Mouse (Mus musculus): ENCODE measurements around the gene Olfr71.

Gene Olfr71

DNA sequence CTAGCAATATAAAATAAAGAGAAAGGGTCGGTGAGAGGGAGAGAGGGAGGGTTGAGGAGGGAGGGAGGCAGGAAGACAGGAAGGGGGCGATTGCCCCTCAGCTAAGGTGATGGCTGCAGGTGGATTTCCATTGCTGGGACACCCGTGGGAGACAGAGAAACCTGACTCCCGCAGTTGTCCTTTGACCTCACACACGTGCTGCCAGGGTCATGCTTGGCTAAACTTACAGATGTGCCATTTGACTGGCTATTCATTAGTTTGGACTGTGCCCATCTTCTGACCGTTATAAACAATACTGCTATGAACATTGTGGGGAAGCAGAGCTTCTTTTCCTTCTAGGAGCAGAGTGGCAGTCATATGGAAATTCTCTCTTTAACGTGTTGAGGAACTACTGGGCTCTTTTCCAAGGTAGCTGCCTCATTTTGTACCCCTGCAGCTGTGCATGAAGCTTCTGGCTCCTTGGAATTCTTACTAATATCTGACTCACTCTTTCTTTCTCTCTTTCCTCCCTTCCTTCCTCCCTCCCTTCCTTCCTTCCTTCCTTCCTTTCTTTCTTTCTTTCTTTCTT lies 3.7 kb upstream of the Olfr71 start:
- peak; percentile 79 for DNase-seq (ENCODE audit: low read depth, low spot score)

DNA sequence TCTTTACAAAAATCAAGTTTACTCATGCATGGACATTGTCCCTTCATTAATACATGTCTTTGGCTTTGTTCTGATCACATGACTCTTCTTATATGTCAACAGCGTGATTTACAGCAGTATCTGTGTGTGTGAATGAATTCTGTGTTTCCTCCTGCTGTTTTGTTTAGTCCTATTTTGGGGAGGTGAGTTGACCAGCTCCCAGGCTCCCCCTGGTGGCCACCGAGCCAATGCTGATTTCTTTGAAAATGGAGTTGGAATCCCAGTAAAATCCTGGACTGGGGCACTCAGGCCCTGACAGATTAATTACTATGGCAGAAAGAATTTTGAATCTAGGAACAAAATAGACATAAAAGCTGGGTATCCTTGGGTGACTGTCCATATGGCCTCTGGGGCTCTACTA lies 1.8 kb upstream of the Olfr71 start:
- peak; percentile 81 for DNase-seq (ENCODE audit: low read depth, low spot score)

GRCm38 (mm10) chr4:43705991-43706390 lies 4.1 kb downstream of the Olfr71 start:
- DNase-seq (ENCODE audit: low read depth, low spot score) = no peak

DNA sequence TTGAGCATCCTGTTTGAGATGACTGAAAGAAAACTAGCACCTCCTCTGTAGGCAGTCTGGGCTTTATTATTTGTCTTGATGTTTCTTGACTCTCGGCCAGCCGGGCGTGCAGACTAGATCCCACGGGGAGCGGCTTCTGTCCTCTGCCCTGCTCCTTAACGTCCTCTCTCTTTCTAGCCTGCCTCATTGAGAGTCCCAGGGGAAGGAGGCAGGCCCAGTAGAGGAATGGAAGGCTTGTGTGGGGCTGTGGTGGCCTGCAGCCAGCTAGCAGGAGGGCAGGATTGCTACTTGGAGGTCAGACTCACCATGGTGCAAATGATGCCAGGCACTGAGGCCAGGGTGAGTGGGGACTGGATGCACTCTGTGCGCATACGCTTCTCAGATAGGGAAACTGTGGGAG lies 6.2 kb downstream of the Olfr71 start:
- DNase-seq (ENCODE audit: low read depth, low spot score) = no peak

DNA sequence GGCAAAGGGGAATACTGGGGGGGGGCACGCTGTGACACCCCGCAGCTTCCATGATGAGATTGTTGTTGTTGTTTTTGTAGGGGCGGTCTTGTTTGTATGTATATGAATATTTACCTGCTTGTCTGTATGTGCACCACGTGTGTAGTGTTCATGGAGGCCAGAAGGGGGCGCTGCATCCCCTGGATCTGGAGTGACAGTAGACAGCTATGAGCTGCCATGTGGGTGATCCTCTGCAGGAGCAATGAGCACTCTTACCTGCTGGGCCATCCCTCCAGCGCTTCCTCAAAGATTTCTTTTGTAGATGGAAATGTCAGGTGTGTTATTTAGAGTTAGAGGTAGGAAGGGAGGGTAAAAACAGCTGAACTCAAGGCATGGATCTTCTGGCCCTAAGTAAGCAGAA lies 6.6 kb downstream of the Olfr71 start:
- DNase-seq (ENCODE audit: low read depth, low spot score) = no peak

GRCm38 (mm10) chr4:43700707-43701106 lies 9.3 kb downstream of the Olfr71 start, which contains the start of gene Olfr70:
Gene Olfr70, minus strand, starts transcription at chr4:43700807.
- no peak for DNase-seq (ENCODE audit: low read depth, low spot score)

- DNase-seq (ENCODE audit: low read depth, low spot score) = peak; percentile 50
Measured at GRCm38 (mm10) chr4:43696561-43696960, 13.5 kb downstream of the Olfr71 start.

- DNase-seq (ENCODE audit: low read depth, low spot score) = no peak
Measured at GRCm38 (mm10) chr4:43695249-43695671, 14.8 kb downstream of the Olfr71 start.

- no peak for DNase-seq (ENCODE audit: low read depth, low spot score)
Measured at GRCm38 (mm10) chr4:43694439-43695248, 15.4 kb downstream of the Olfr71 start.

DNA sequence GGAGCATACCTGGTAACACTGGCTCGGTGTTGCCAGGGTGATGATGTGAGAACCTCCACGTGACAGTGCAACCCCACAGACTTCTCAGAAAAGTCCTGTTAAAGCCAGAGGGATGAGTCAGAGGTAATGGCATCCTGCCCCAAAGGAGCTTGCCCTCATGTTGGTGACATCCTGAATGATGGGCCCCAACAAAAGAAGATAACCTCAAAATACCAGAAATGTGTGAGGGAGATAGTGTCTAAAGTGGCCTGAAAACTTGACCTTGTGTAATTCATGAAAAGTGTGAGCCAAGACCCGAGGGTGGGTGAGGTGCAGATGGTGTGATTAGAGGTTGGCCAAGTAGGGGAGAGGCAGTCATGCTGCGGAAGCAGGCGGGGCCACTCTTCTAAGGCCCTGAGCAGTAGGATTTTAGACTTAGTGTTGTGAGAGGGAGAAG lies 16.2 kb downstream of the Olfr71 start:
- DNase-seq (ENCODE audit: low read depth, low spot score) = peak; percentile 83

DNA sequence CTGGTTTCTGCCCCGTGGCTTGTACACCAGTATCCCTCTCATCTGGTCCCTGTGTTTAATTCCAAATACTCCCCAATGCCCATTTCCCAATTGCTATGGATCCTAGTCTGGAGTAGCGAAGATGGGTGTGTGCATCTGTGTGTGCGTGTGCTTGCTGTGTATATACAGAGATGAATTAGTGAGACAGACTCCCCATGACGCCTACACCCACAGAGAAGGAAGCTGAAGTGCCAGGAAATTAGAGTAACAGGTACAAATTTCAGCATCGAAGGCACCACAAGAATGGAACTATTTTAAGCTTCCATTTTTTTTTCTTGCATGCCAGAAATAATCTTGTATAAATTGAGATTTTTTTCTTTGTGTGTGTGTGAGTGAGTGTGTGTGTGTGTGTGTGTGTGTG lies 19.0 kb downstream of the Olfr71 start:
- no peak for DNase-seq (ENCODE audit: low read depth, low spot score)

- no peak for DNase-seq (ENCODE audit: low read depth, low spot score)
Measured at GRCm38 (mm10) chr4:43690021-43690420, 20.0 kb downstream of the Olfr71 start.

- peak; percentile 73 for DNase-seq (ENCODE audit: low read depth, low spot score)
Measured at GRCm38 (mm10) chr4:43679416-43680043, 30.5 kb downstream of the Olfr71 start.

- DNase-seq (ENCODE audit: low read depth, low spot score) = no peak
Measured at GRCm38 (mm10) chr4:43678541-43678940, 31.5 kb downstream of the Olfr71 start.

- no peak for DNase-seq (ENCODE audit: low read depth, low spot score)
Measured at GRCm38 (mm10) chr4:43675608-43676007, 34.4 kb downstream of the Olfr71 start.

DNA sequence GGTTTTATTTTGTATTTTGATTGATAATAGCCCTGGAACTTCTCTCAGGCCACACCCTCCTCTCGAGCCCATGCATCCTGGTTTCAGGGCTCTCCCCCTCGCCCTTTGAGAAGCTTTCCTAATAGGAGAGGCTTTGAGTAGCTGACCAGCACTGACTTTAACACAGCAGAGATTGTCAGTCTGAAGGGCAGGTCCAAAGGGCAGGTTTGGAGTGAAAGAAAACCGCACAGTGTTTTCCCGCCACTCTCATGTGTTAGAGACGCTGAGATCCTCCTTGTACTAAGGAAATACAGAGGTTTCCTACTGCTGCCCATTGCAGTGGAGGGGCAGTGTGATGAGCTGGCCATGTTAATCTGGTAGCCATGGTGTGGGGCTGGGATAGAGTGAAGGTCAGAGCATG lies 35.1 kb downstream of the Olfr71 start:
- no peak for DNase-seq (ENCODE audit: low read depth, low spot score)

DNA sequence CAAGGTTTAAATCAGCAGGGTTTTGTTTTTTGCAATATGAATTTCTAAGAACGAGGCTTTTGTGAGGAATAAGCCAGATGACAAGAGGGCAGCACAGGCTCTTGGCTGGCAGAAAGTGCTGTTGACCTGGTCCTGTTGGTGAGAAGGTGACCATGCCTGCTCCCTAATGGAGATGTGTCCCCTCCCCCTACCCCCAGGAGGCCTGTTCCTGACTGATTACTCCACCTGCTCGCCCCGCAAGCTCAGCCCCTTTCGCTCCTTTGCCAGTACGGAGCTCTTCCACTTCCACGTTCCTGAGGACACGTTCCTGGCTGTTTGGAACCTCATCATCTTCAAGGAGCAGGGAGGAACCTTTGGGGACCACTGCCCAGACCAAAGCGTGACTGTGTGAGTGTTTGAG lies 36.4 kb downstream of the Olfr71 start:
- no peak for DNase-seq (ENCODE audit: low read depth, low spot score)

DNA sequence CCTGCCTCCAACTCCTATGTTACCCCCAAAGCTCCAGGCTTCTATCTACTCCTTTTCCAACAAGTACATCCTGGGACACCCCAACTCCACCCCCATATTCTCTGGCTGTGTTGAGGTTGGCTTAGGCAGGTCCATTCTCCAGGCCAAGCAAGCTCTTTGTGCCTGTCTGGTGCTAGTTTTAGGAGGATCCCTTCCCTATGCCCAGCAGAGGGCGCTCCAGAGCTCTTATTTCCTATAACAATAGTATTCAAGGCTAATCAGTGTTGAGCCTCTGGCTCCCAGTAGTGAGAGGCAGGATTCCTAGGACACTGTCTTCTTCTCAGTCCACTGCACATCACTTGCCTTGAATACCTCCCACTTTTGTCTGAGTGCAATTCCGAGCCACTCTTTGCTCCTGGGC lies 38.0 kb downstream of the Olfr71 start:
- DNase-seq (ENCODE audit: low read depth, low spot score) = peak; percentile 96

- DNase-seq (ENCODE audit: low read depth, low spot score) = peak; percentile 49
Measured at GRCm38 (mm10) chr4:43669428-43669794, 40.6 kb downstream of the Olfr71 start.

DNA sequence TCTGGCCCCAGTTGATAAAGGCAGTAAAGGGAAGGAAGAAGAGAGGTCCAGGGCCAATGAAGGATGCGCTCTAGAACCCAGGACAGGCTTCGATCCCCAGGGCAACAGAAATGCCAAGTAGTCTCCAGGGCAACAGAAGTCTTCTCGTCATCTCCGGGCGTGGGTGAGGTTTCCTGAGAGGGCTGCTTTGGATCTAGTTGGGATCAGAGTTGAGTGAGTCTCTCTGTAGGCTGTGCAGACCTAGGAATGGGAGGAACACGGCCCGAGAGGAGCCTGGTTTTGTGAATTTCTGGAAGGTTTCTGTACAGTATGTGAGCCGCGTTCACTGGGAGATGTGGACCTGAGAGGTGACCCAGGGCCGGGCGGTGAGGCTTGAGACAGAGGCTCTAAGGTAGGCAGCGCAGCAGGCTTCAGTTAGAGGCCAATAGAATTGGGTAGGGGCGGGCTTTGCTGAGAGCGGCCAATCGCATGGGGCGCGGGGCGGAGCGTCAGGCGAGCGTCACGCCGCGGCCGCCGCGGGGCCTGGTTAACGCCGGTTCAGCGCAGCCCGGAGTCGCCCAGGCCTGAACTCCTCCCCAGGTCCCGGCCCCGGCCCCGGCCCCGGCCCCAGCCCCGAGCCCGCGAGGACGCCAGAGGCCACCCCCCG lies 41.1 kb downstream of the Olfr71 start, which contains the start of the genes Tmem8b and Fam221b:
Tmem8b (plus strand) TSS at position 190 of the 646 bp plus-strand sequence.
Fam221b (minus strand) TSS at position 364 of the 646 bp plus-strand sequence.
- peak; percentile 80 for DNase-seq (ENCODE audit: low read depth, low spot score)

DNA sequence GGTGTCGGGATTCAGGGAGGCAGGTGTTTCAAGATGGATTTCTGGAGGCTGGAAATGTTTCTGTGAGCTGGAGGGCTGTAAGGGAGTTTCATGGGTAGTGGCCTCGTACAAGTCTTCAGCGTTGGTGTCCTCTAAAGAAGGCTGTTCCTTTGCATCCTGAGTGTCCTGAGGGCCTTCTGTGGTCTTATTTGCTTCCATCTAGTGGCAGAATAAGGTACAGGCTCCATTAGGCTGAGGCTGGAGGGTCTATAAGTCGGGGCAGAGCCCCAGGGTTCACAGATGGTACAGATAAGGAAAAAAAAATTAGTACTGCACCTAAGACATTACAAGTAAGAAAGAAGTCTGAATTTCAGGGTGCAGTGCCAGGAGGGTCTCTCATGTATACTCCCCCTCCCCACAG lies 43.6 kb downstream of the Olfr71 start:
- DNase-seq (ENCODE audit: low read depth, low spot score) = peak; percentile 46

GRCm38 (mm10) chr4:43657146-43657545 lies 52.9 kb downstream of the Olfr71 start:
- peak; percentile 56 for DNase-seq (ENCODE audit: low read depth, low spot score)

All from 3T3-L1 (cell line).